Mouse (Mus musculus): ENCODE data around the gene Maml1. TPM values are rescaled to one million over a fixed set of nuclear protein-coding genes. Genes with fewer than 3 reads are reported as not detected.

Gene Maml1
- total RNA-seq, 2 experiments from 2014 or later, result 8.8 to 10.5 TPM

GRCm38 (mm10) chr11:50280053-50280452 is 12.1 kb downstream of the Maml1 start:
- DNase-seq, result no peak

GRCm38 (mm10) chr11:50279005-50279404 is 13.1 kb downstream of the Maml1 start:
- DNase-seq, result no peak

GRCm38 (mm10) chr11:50277706-50278105 is 14.4 kb downstream of the Maml1 start:
- no peak for DNase-seq

GRCm38 (mm10) chr11:50277025-50277424 is 15.1 kb downstream of the Maml1 start:
- no peak for DNase-seq

- DNase-seq, result no peak
Observed at GRCm38 (mm10) chr11:50275568-50276151, 16.5 kb downstream of the Maml1 start.

- DNase-seq, result no peak
Observed at GRCm38 (mm10) chr11:50275077-50275476, 17.0 kb downstream of the Maml1 start.

GRCm38 (mm10) chr11:50272819-50273218 is 19.3 kb downstream of the Maml1 start:
- DNase-seq, result no peak

GRCm38 (mm10) chr11:50269885-50270284 is 22.2 kb downstream of the Maml1 start:
- no peak for DNase-seq

- no peak for DNase-seq
Observed at GRCm38 (mm10) chr11:50269163-50269562, 22.9 kb downstream of the Maml1 start.

- no peak for DNase-seq
Observed at GRCm38 (mm10) chr11:50266997-50267396, 25.1 kb downstream of the Maml1 start.

GRCm38 (mm10) chr11:50265931-50266330 is 26.2 kb downstream of the Maml1 start:
- no peak for DNase-seq

- no peak for DNase-seq
Observed at GRCm38 (mm10) chr11:50263198-50263597, 28.9 kb downstream of the Maml1 start.

GRCm38 (mm10) chr11:50262020-50262419 is 30.1 kb downstream of the Maml1 start:
- DNase-seq, result no peak

- DNase-seq, result peak in 1 of 2 experiments; percentile 48
Observed at GRCm38 (mm10) chr11:50258310-50258709, 33.8 kb downstream of the Maml1 start.

GRCm38 (mm10) chr11:50256615-50257014 is 35.5 kb downstream of the Maml1 start:
- DNase-seq, result no peak

- DNase-seq, result peak; percentile 68 to 74
Observed at GRCm38 (mm10) chr11:50254010-50254580, 38.0 kb downstream of the Maml1 start.

GRCm38 (mm10) chr11:50253393-50253792 is 38.7 kb downstream of the Maml1 start:
- no peak for DNase-seq

GRCm38 (mm10) chr11:50252684-50253265 is 39.3 kb downstream of the Maml1 start:
- no peak for DNase-seq

- DNase-seq, result no peak
Observed at GRCm38 (mm10) chr11:50252166-50252565, 39.9 kb downstream of the Maml1 start.

GRCm38 (mm10) chr11:50248473-50249171 is 43.5 kb downstream of the Maml1 start:
- no peak for DNase-seq

GRCm38 (mm10) chr11:50245269-50245668 is 46.8 kb downstream of the Maml1 start:
- no peak for DNase-seq

- no peak for DNase-seq
Observed at GRCm38 (mm10) chr11:50243926-50244325, 48.2 kb downstream of the Maml1 start.

- DNase-seq, result no peak
Observed at GRCm38 (mm10) chr11:50240235-50240911, 51.7 kb downstream of the Maml1 start.

All from layer of hippocampus, postnatal 36 days (tissue).